Mouse (Mus musculus): ENCODE data around the gene Camk2n2. TPM values are rescaled to one million over a fixed set of nuclear protein-coding genes. Genes with fewer than 3 reads are reported as not detected.
"Not testable (repeated sequence)": the region's sequence is repeated elsewhere in the genome, so short reads cannot be mapped to it uniquely, and the experiment has no call there.

Gene Camk2n2
- total and polyA plus RNA-seq, 3 experiments = 0.65 to 4.3 TPM; not detected in 1

GRCm38 (mm10) chr16:20621191-20621990 lies at the start of gene Camk2n2 (continued):
- no peak for TF ChIP-seq ELF1 (IDR thresholded peaks at IDR 0.05; ENCODE audit: low read depth, low read length)
- TF ChIP-seq SIN3A (IDR thresholded peaks at IDR 0.05; ENCODE audit: low read length) = 0 out of 2 replicates have a peak, but pooled peaks have one; percentile 37
- TF ChIP-seq E2F4 (IDR thresholded peaks at IDR 0.05; ENCODE audit: borderline replicate concordance, low read depth, low read length) = peak; percentile 76; the same call in 1 of the 2 replicates
- no peak; the same call in 1 of the 2 replicates for TF ChIP-seq KAT2A (conservative IDR thresholded peaks at IDR 0.05; ENCODE audit: low read depth, low read length)

GRCm38 (mm10) chr16:20670291-20670690 lies 49.2 kb upstream of the Camk2n2 start:
- TF ChIP-seq UBTF (IDR thresholded peaks at IDR 0.05; ENCODE audit: borderline replicate concordance, insufficient read depth, low read depth, low read length) (no peak), USF2 (IDR thresholded peaks at IDR 0.05; ENCODE audit: borderline replicate concordance in 1 of 2, insufficient read depth in 1 of 2, low read depth in 1 of 2, low read length in 2 of 2) (no peak), TBP (IDR thresholded peaks at IDR 0.05; ENCODE audit: low read depth, low read length) (no peak), ZNF384 (IDR thresholded peaks at IDR 0.05; ENCODE audit: low read depth, low read length) (no peak)
- Histone ChIP-seq H3K9me3 (replicated peaks; ENCODE audit: insufficient read depth, low read length) (no peaks in the 10 kb centered on the region), H3K27me3 (ENCODE audit: control insufficient read depth in 1 of 2, insufficient read depth in 2 of 2, low read length in 2 of 2) (no peaks in the 10 kb centered on the region), H3K4me3 (ENCODE audit: control insufficient read depth in 1 of 2, insufficient read depth in 1 of 2, low read depth in 2 of 2, low read length in 2 of 2) (no peak overlapping the region), H3K36me3 (ENCODE audit: control insufficient read depth in 1 of 2, insufficient read depth in 2 of 2, low read length in 2 of 2) (peaks cover 4 to 11% of the 10 kb centered on the region in 2 experiments), H3K4me1 (ENCODE audit: control insufficient read depth in 1 of 2, insufficient read depth in 2 of 2, low read length in 2 of 2) (peaks cover 6 to 12% of the 10 kb centered on the region in 2 experiments; a peak in 3 of 4 replicates), H3K9ac (ENCODE audit: control insufficient read depth, low read depth, low read length, poor library complexity, severe bottlenecking) (no peak overlapping the region), H3K27ac (ENCODE audit: control insufficient read depth, low read depth, low read length) (no peak overlapping the region), H3K79me2 (ENCODE audit: control insufficient read depth, insufficient read depth, low read length, poor library complexity) (peaks cover 27% of the 10 kb centered on the region)
- no peak for DNase-seq (ENCODE audit: low read depth, low spot score)

GRCm38 (mm10) chr16:20668013-20668412 lies 46.9 kb upstream of the Camk2n2 start, which contains the start of gene Eif4g1:
Eif4g1 (plus strand) TSS chr16:20668313.
- H3K9ac ChIP-seq (ENCODE audit: control insufficient read depth, low read depth, low read length, poor library complexity, severe bottlenecking); H3K27me3 ChIP-seq (ENCODE audit: control insufficient read depth in 1 of 2, insufficient read depth in 2 of 2, low read length in 2 of 2); H3K79me2 ChIP-seq (ENCODE audit: control insufficient read depth, insufficient read depth, low read length, poor library complexity); H3K27ac ChIP-seq (ENCODE audit: control insufficient read depth, low read depth, low read length); DNase-seq (ENCODE audit: low read depth, low spot score); H3K4me3 ChIP-seq (ENCODE audit: control insufficient read depth in 1 of 2, insufficient read depth in 1 of 2, low read depth in 2 of 2, low read length in 2 of 2); H3K4me1 ChIP-seq (ENCODE audit: control insufficient read depth in 1 of 2, insufficient read depth in 2 of 2, low read length in 2 of 2); H3K36me3 ChIP-seq (ENCODE audit: control insufficient read depth in 1 of 2, insufficient read depth in 2 of 2, low read length in 2 of 2); H3K9me3 ChIP-seq (replicated peaks; ENCODE audit: insufficient read depth, low read length): not testable (repeated sequence)

GRCm38 (mm10) chr16:20657661-20658060 lies 36.6 kb upstream of the Camk2n2 start:
- Histone ChIP-seq H3K36me3 (ENCODE audit: control insufficient read depth in 1 of 2, insufficient read depth in 2 of 2, low read length in 2 of 2) (peaks cover 9 to 14% of the 10 kb centered on the region in 2 experiments), H3K9me3 (replicated peaks; ENCODE audit: insufficient read depth, low read length) (no peaks in the 10 kb centered on the region), H3K9ac (ENCODE audit: control insufficient read depth, low read depth, low read length, poor library complexity, severe bottlenecking) (no peak overlapping the region), H3K27me3 (ENCODE audit: control insufficient read depth in 1 of 2, insufficient read depth in 2 of 2, low read length in 2 of 2) (no peaks in the 10 kb centered on the region), H3K4me1 (ENCODE audit: control insufficient read depth in 1 of 2, insufficient read depth in 2 of 2, low read length in 2 of 2) (peaks cover 0 to 5% of the 10 kb centered on the region in 2 experiments), H3K27ac (ENCODE audit: control insufficient read depth, low read depth, low read length) (no peak overlapping the region), H3K79me2 (ENCODE audit: control insufficient read depth, insufficient read depth, low read length, poor library complexity) (peaks cover 11% of the 10 kb centered on the region), H3K4me3 (ENCODE audit: control insufficient read depth in 1 of 2, insufficient read depth in 1 of 2, low read depth in 2 of 2, low read length in 2 of 2) (no peak overlapping the region)
- no peak for DNase-seq (ENCODE audit: low read depth, low spot score)
- TF ChIP-seq NELFE (IDR thresholded peaks at IDR 0.05; ENCODE audit: low read depth, low read length) (no peak), HCFC1 (IDR thresholded peaks at IDR 0.05; ENCODE audit: low read depth, low read length) (no peak), TAL1 (IDR thresholded peaks at IDR 0.05; ENCODE audit: low read length) (no peak), GATA1 (IDR thresholded peaks at IDR 0.05; ENCODE audit: low read depth, low read length) (no peak), ETS1 (IDR thresholded peaks at IDR 0.05; ENCODE audit: low read depth, low read length) (no peak), UBTF (IDR thresholded peaks at IDR 0.05; ENCODE audit: borderline replicate concordance, insufficient read depth, low read depth, low read length) (no peak), MYC (IDR thresholded peaks at IDR 0.05; ENCODE audit: low read depth, low read length) (no peak), MAZ (IDR thresholded peaks at IDR 0.05; ENCODE audit: low read depth, low read length) (no peak), POLR2AphosphoS2 (IDR thresholded peaks at IDR 0.05; ENCODE audit: low read length) (no peak), MAX (IDR thresholded peaks at IDR 0.05; ENCODE audit: low read length) (no peak), JUND (IDR thresholded peaks at IDR 0.05; ENCODE audit: low read depth, low read length) (no peak), ZNF384 (IDR thresholded peaks at IDR 0.05; ENCODE audit: low read depth, low read length) (no peak), USF2 (IDR thresholded peaks at IDR 0.05; ENCODE audit: borderline replicate concordance in 1 of 2, insufficient read depth in 1 of 2, low read depth in 1 of 2, low read length in 2 of 2) (no peak), BHLHE40 (IDR thresholded peaks at IDR 0.05; ENCODE audit: borderline replicate concordance, low read depth, low read length) (no peak)

Measured in MEL (cell line).